39 mouse cellular contexts compared by ENCODE assay signal in the genomic region with DNA sequence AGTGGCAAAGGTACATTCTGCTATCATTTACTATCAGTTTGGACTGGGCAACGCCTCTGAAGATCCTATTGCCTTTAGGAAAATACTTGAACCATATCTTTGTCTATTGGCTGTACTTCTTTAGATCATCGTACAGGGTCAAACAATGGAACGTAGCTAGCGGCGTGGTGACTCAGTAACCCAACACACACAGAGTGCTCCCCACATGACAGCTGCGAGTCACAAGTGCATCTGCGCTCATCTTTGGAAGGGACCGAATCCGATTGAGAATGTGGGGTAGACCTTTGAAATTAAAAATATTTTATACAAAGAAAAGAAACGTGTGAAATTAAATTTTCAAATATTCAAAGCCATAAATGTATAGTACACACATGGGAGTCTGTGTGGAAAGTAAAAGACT. TPM values are rescaled to one million over a fixed set of nuclear protein-coding genes. Genes with fewer than 3 reads are reported as not detected.
"Had no signal": no experiment of that assay in that cellular context is flagged by ENCODE, and none has a peak within 500 bp of the region (broad histone marks: within the 10 kb centered on the region; RNA-seq: fewer than 3 reads in every experiment).

No protein-coding gene starts in this region.

- H3K4me3 ChIP-seq: heart, embryonic 13.5 days; heart, embryonic 15.5 days; hindbrain, embryonic 13.5 days; hindbrain, embryonic 15.5 days; intestine, embryonic 15.5 days; limb, embryonic 13.5 days; limb, embryonic 15.5 days; liver, embryonic 12.5 days had no signal

- H3K4me2 ChIP-seq: heart, embryonic 11.5 days; heart, embryonic 13.5 days; heart, embryonic 15.5 days; hindbrain, embryonic 13.5 days; hindbrain, embryonic 15.5 days; intestine, embryonic 15.5 days; limb, embryonic 13.5 days; limb, embryonic 15.5 days; liver, embryonic 12.5 days had no signal

- H3K27me3 ChIP-seq: heart, embryonic 15.5 days; hindbrain, embryonic 13.5 days; hindbrain, embryonic 15.5 days; intestine, embryonic 15.5 days; limb, embryonic 15.5 days had no signal

- DNase-seq: gastrocnemius, postnatal 14 days; gastrocnemius, postnatal 36 days; heart, adult 18-20 months; heart, postnatal 14 days; heart, postnatal 36 days; kidney, adult 18-20 months; kidney, adult 8-10 months; kidney, postnatal 10 days; kidney, postnatal 25 days; layer of hippocampus, adult 9-11 months; layer of hippocampus, postnatal 36 days; left cerebral cortex, postnatal 4 days had no signal

- ATAC-seq: hindbrain, postnatal 0 days; intestine, embryonic 15.5 days; intestine, postnatal 0 days; liver, embryonic 12.5 days had no signal

- H3K36me3 ChIP-seq: heart, embryonic 13.5 days; heart, embryonic 15.5 days; hindbrain, embryonic 13.5 days; hindbrain, embryonic 15.5 days; intestine, embryonic 15.5 days; limb, embryonic 13.5 days; limb, embryonic 15.5 days; liver, embryonic 12.5 days had no signal

RNA-seq across cellular contexts. Expression of gene Tbx19, which starts 1.7 kb away (rescaled TPM):
- total RNA-seq: gastrocnemius, adult 18-20 months; gastrocnemius, adult 8-10 months; gastrocnemius, postnatal 14 days; gastrocnemius, postnatal 36 days; heart, adult 18-20 months; heart, postnatal 14 days; heart, postnatal 36 days; hematopoietic stem cell, adult 5-6 weeks; hindbrain, postnatal 0 days; layer of hippocampus, adult 18-20 months; layer of hippocampus, adult 8-10 months; layer of hippocampus, postnatal 14 days; layer of hippocampus, postnatal 36 days; left cerebral cortex, adult 18-20 months; left cerebral cortex, adult 8-10 months; left cerebral cortex, postnatal 10 days; left cerebral cortex, postnatal 25 days; left cerebral cortex, postnatal 4 days; liver, adult 2 months had no signal
- polyA plus RNA-seq: heart, embryonic 11.5 days; heart, embryonic 13.5 days; heart, embryonic 15.5 days; heart, postnatal 0 days; hindbrain, embryonic 11.5 days; hindbrain, embryonic 13.5 days; hindbrain, embryonic 15.5 days; hindbrain, postnatal 0 days; intestine, embryonic 15.5 days; intestine, postnatal 0 days; kidney, embryonic 14.5 days; kidney, embryonic 16.5 days; large intestine, adult 2 months; limb, embryonic 13.5 days; limb, embryonic 15.5 days; liver, adult 2 months; liver, embryonic 12.5 days had no signal
